9 mouse cellular contexts compared by ENCODE assay signal in genomic region chr6:137723898-137724297, GRCm38 (mm10). TPM values are rescaled to one million over a fixed set of nuclear protein-coding genes. Genes with fewer than 3 reads are reported as not detected.
DNase-seq lines count a peak whose midpoint lies in the region; ATAC-seq and TF ChIP-seq lines count a peak whose summit lies in the region.
"Had no signal": no experiment of that assay in that cellular context is flagged by ENCODE, and none has a peak within 500 bp of the region (broad histone marks: within the 10 kb centered on the region; RNA-seq: fewer than 3 reads in every experiment).

No protein-coding gene starts in this region.

- no peak overlapping the region for H3K27ac ChIP-seq in liver, embryonic 14.5 days
- H3K27ac ChIP-seq in liver, embryonic 12.5 days, result no peak overlapping the region
- H3K27ac ChIP-seq: neural tube, embryonic 12.5 days had no signal

- peak; percentile 54 for DNase-seq in adrenal gland, postnatal 14 days
- no peak for DNase-seq in adrenal gland, postnatal 4 days (ENCODE audit: low spot score in 2 of 2)
- peak in 2 of 3 experiments; percentile 24 to 41 for DNase-seq in liver, embryonic 14.5 days (ENCODE audit: low read depth in 3 of 3, low spot score in 3 of 3)
- DNase-seq in brain, embryonic 14.5 days (ENCODE audit: low read depth), result peak; percentile 87
- peak; percentile 69 for DNase-seq in lung, postnatal 25 days (ENCODE audit: low spot score)
- no peak for DNase-seq in urinary bladder, postnatal 4 days (ENCODE audit: low spot score in 2 of 2)

- no peaks in the 10 kb centered on the region for H3K9me3 ChIP-seq in liver, embryonic 14.5 days (ENCODE audit: control insufficient read depth, low read length)
- H3K9me3 ChIP-seq in liver, embryonic 12.5 days (replicated peaks), result no peaks in the 10 kb centered on the region
- H3K9me3 ChIP-seq: neural tube, embryonic 12.5 days had no signal

- TF ChIP-seq POLR2A in brain, embryonic 14.5 days (IDR thresholded peaks at IDR 0.05; ENCODE audit: borderline replicate concordance, extremely low read depth, insufficient read depth, insufficient read length, poor library complexity, severe bottlenecking), result no peak

- no peaks in the 10 kb centered on the region for H3K36me3 ChIP-seq in liver, embryonic 14.5 days (replicated peaks; ENCODE audit: control insufficient read depth, insufficient read depth, low read depth)
- H3K36me3 ChIP-seq in liver, embryonic 12.5 days, result no peaks in the 10 kb centered on the region
- H3K36me3 ChIP-seq: neural tube, embryonic 12.5 days had no signal

- no peak overlapping the region for H3K4me2 ChIP-seq in liver, embryonic 14.5 days (ENCODE audit: low read depth)
- H3K4me2 ChIP-seq in liver, embryonic 12.5 days, result no peak overlapping the region
- H3K4me2 ChIP-seq: neural tube, embryonic 12.5 days had no signal

- no peak for TF ChIP-seq EP300 in liver, embryonic 14.5 days (IDR thresholded peaks at IDR 0.05; ENCODE audit: low read depth)

- ATAC-seq in liver, embryonic 14.5 days (ENCODE audit: insufficient read depth), result no peak
- no peak for ATAC-seq in liver, embryonic 12.5 days
- ATAC-seq in granulocyte monocyte progenitor cell, adult 5-6 weeks (replicated peaks; ENCODE audit: poor library complexity, severe bottlenecking), result peak; percentile 85

- TF ChIP-seq CTCF in liver, embryonic 14.5 days (IDR thresholded peaks at IDR 0.05; ENCODE audit: low read depth), result peak; percentile 57; the same call in 1 of the 2 replicates
- TF ChIP-seq CTCF in brain, embryonic 14.5 days (IDR thresholded peaks at IDR 0.05; ENCODE audit: borderline replicate concordance, extremely low read depth, insufficient read depth, insufficient read length), result peak; percentile 38; the same call in 1 of the 2 replicates

- WGBS in liver, embryonic 14.5 days (ENCODE audit: insufficient replicate concordance), result 7% methylated on average over 4 of the region's 4 CpGs
- WGBS in liver, embryonic 12.5 days (ENCODE audit: insufficient replicate concordance), result 8% methylated on average over 4 of the region's 4 CpGs

- no peak overlapping the region for H3K4me3 ChIP-seq in liver, embryonic 14.5 days (ENCODE audit: insufficient read depth in 1 of 2, low read depth in 2 of 2, low read length in 2 of 2)
- no peak overlapping the region for H3K4me3 ChIP-seq in liver, embryonic 12.5 days
- H3K4me3 ChIP-seq: neural tube, embryonic 12.5 days had no signal

- no peaks in the 10 kb centered on the region for H3K27me3 ChIP-seq in liver, embryonic 14.5 days (ENCODE audit: control insufficient read depth, insufficient read depth, low read length)
- H3K27me3 ChIP-seq in liver, embryonic 12.5 days (replicated peaks), result peaks cover 11% of the 10 kb centered on the region; the same call in 1 of the 2 replicates
- H3K27me3 ChIP-seq: neural tube, embryonic 12.5 days had no signal

- H3K9ac ChIP-seq in liver, embryonic 14.5 days (replicated peaks), result no peak overlapping the region
- no peak overlapping the region for H3K9ac ChIP-seq in liver, embryonic 12.5 days
- H3K9ac ChIP-seq: neural tube, embryonic 12.5 days had no signal

- H3K4me1 ChIP-seq in liver, embryonic 14.5 days (replicated peaks; ENCODE audit: control insufficient read depth in 2 of 2, insufficient read depth in 2 of 2, low read length in 1 of 2), result no peaks in the 10 kb centered on the region
- H3K4me1 ChIP-seq in liver, embryonic 12.5 days, result no peaks in the 10 kb centered on the region
- H3K4me1 ChIP-seq: neural tube, embryonic 12.5 days had no signal

RNA-seq across cellular contexts. Expression of gene Strap, which starts 11.0 kb away (rescaled TPM):
- 111 and 113 TPM in 2 replicates for total RNA-seq in adrenal gland, postnatal 14 days (2021)
- total RNA-seq in adrenal gland, postnatal 4 days (2021), result 100 to 1,000 TPM; 125 to 126 TPM
- 16.6 and 28.4 TPM in 2 replicates for polyA plus RNA-seq in liver, embryonic 14.5 days (2012; rRNA removed)
- 83.6 and 88.2 TPM in 2 replicates for polyA plus RNA-seq in liver, embryonic 14.5 days (2014; fragmentation: Nextera tagmentation; extraction: Ambion mirVana)
- 130 and 131 TPM in 2 replicates for polyA plus RNA-seq in liver, embryonic 12.5 days (2016; fragmentation: Nextera tagmentation; extraction: Ambion mirVana)
- 68.0 and 75.4 TPM in 2 replicates for polyA plus RNA-seq in brain, embryonic 14.5 days (2012; rRNA removed)
- 116 and 121 TPM in 2 replicates for total RNA-seq in granulocyte monocyte progenitor cell, adult 5-6 weeks (2014; fragmentation: Nextera tagmentation)
- 155 and 171 TPM in 2 replicates for total RNA-seq in granulocyte monocyte progenitor cell, adult 5-6 weeks (2017)

RNA-seq across cellular contexts. Expression of gene Dera, which starts 30.4 kb away (rescaled TPM):
- total RNA-seq in adrenal gland, postnatal 14 days (2021), result 26.4 and 28.9 TPM in 2 replicates
- total RNA-seq in adrenal gland, postnatal 4 days (2021), result 10 to 100 TPM; 35.9 to 38.0 TPM
- polyA plus RNA-seq in liver, embryonic 14.5 days (2012; rRNA removed), result 11.1 and 16.1 TPM in 2 replicates
- polyA plus RNA-seq in liver, embryonic 14.5 days (2014; fragmentation: Nextera tagmentation; extraction: Ambion mirVana), result 45.3 and 47.1 TPM in 2 replicates
- polyA plus RNA-seq in liver, embryonic 12.5 days (2016; fragmentation: Nextera tagmentation; extraction: Ambion mirVana), result 60.1 and 63.6 TPM in 2 replicates
- 6.0 and 6.4 TPM in 2 replicates for polyA plus RNA-seq in brain, embryonic 14.5 days (2012; rRNA removed)
- 46.0 and 48.5 TPM in 2 replicates for total RNA-seq in granulocyte monocyte progenitor cell, adult 5-6 weeks (2014; fragmentation: Nextera tagmentation)
- total RNA-seq in granulocyte monocyte progenitor cell, adult 5-6 weeks (2017), result 113 and 143 TPM in 2 replicates

Comparison
In these comparisons a context has a peak if more than half of its experiments do, and no peak if none do; other contexts are left out.
1. DNase-seq: peak in adrenal gland, postnatal 14 days (single experiment), liver, embryonic 14.5 days (2 of 3), brain, embryonic 14.5 days (single experiment) and lung, postnatal 25 days (single experiment); none in adrenal gland, postnatal 4 days (0 of 2) and urinary bladder, postnatal 4 days (0 of 2).